Mouse (Mus musculus): ENCODE data around the gene Slc16a7. TPM values are rescaled to one million over a fixed set of nuclear protein-coding genes. Genes with fewer than 3 reads are reported as not detected.

Slc16a7 gene
- polyA plus RNA-seq, 1 experiment from 2014 or later = 10.1 TPM

GRCm38 (mm10) chr10:125265901-125266300 is 123.4 kb downstream of the Slc16a7 start:
- no peak overlapping the region for H3K4me3 ChIP-seq (replicated peaks; ENCODE audit: low read length)
- WGBS = 45% methylated on average over 9 of the region's 9 CpGs
- no peaks in the 10 kb centered on the region for H3K27me3 ChIP-seq (ENCODE audit: control insufficient read depth, insufficient read depth, low read length)
- H3K36me3 ChIP-seq (ENCODE audit: control insufficient read depth, insufficient read depth, low read length) = no peaks in the 10 kb centered on the region
- no peaks in the 10 kb centered on the region for H3K9me3 ChIP-seq (replicated peaks; ENCODE audit: control insufficient read depth, low read length)
- no peak overlapping the region for H3K27ac ChIP-seq (ENCODE audit: low read length)
- H3K4me2 ChIP-seq (ENCODE audit: low read depth, low read length) = no peak overlapping the region
- no peak for ATAC-seq (ENCODE audit: insufficient read depth, low FRiP score)
- H3K4me1 ChIP-seq (ENCODE audit: control insufficient read depth, insufficient read depth, low read length) = no peaks in the 10 kb centered on the region
- H3K9ac ChIP-seq (ENCODE audit: low read length) = no peak overlapping the region

DNA sequence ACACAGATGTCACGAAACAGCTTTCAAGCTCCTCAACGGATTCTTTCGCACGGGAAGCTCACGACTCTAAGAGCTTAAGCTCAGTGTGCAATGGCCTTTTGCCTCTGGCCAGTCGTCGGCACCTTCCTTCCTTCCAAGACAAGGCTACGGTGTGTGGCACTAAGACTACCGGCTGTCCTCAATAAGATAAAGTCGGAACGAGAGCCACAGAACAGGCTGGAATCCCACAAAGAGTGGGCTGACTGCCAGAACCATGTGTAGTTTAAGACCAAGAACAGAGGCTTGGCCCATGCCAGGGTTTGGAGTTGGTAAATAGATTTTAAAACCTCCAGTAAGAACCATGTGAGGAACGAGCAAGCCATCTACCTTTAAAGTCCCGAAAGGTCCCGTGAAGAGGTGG is 123.8 kb downstream of the Slc16a7 start:
- H3K9ac ChIP-seq (ENCODE audit: low read length) = no peak overlapping the region
- no peak for ATAC-seq (ENCODE audit: insufficient read depth, low FRiP score)
- H3K4me1 ChIP-seq (ENCODE audit: control insufficient read depth, insufficient read depth, low read length) = no peaks in the 10 kb centered on the region
- no peaks in the 10 kb centered on the region for H3K36me3 ChIP-seq (ENCODE audit: control insufficient read depth, insufficient read depth, low read length)
- no peak overlapping the region for H3K4me3 ChIP-seq (replicated peaks; ENCODE audit: low read length)
- WGBS = 79% methylated on average over 14 of the region's 14 CpGs
- no peak overlapping the region for H3K27ac ChIP-seq (ENCODE audit: low read length)
- no peaks in the 10 kb centered on the region for H3K27me3 ChIP-seq (ENCODE audit: control insufficient read depth, insufficient read depth, low read length)
- H3K4me2 ChIP-seq (ENCODE audit: low read depth, low read length) = no peak overlapping the region
- H3K9me3 ChIP-seq (replicated peaks; ENCODE audit: control insufficient read depth, low read length) = no peaks in the 10 kb centered on the region

- Histone ChIP-seq H3K9me3 (replicated peaks; ENCODE audit: control insufficient read depth, low read length) (no peaks in the 10 kb centered on the region), H3K4me2 (ENCODE audit: low read depth, low read length) (no peak overlapping the region), H3K36me3 (ENCODE audit: control insufficient read depth, insufficient read depth, low read length) (no peaks in the 10 kb centered on the region), H3K4me3 (replicated peaks; ENCODE audit: low read length) (no peak overlapping the region), H3K27ac (ENCODE audit: low read length) (no peak overlapping the region), H3K27me3 (ENCODE audit: control insufficient read depth, insufficient read depth, low read length) (no peaks in the 10 kb centered on the region), H3K9ac (ENCODE audit: low read length) (no peak overlapping the region), H3K4me1 (ENCODE audit: control insufficient read depth, insufficient read depth, low read length) (no peaks in the 10 kb centered on the region)
- ATAC-seq (ENCODE audit: insufficient read depth, low FRiP score) = no peak
- WGBS = 58% methylated on average over 4 of the region's 4 CpGs
Measured at GRCm38 (mm10) chr10:125264938-125265337, 124.3 kb downstream of the Slc16a7 start.

DNA sequence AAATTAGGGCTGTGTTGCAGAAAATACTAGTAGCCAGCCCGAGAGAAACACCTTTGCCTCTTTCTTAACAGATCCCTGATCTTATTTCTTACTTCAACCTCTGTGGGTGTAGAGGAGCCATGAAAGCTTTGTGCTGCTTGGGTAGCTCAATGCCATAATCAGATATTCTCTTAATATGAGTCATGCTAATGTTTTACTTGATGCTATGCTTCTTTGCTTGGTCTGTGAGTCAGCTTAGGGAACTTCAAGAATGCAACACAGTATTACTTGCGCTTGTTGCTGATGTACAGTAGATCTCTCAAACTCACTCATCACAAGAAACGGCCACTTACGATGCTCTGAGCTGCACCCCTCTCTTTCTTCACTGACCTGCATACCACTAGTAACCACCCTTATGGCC is 133.4 kb downstream of the Slc16a7 start:
- H3K36me3 ChIP-seq (ENCODE audit: control insufficient read depth, insufficient read depth, low read length) = no peaks in the 10 kb centered on the region
- H3K4me2 ChIP-seq (ENCODE audit: low read depth, low read length) = no peak overlapping the region
- H3K27ac ChIP-seq (ENCODE audit: low read length) = no peak overlapping the region
- WGBS = 85% methylated on average over 4 of the region's 4 CpGs
- H3K27me3 ChIP-seq (ENCODE audit: control insufficient read depth, insufficient read depth, low read length) = no peaks in the 10 kb centered on the region
- H3K4me3 ChIP-seq (replicated peaks; ENCODE audit: low read length) = no peak overlapping the region
- H3K9ac ChIP-seq (ENCODE audit: low read length) = no peak overlapping the region
- ATAC-seq (ENCODE audit: insufficient read depth, low FRiP score) = no peak
- no peaks in the 10 kb centered on the region for H3K9me3 ChIP-seq (replicated peaks; ENCODE audit: control insufficient read depth, low read length)
- H3K4me1 ChIP-seq (ENCODE audit: control insufficient read depth, insufficient read depth, low read length) = no peaks in the 10 kb centered on the region

DNA sequence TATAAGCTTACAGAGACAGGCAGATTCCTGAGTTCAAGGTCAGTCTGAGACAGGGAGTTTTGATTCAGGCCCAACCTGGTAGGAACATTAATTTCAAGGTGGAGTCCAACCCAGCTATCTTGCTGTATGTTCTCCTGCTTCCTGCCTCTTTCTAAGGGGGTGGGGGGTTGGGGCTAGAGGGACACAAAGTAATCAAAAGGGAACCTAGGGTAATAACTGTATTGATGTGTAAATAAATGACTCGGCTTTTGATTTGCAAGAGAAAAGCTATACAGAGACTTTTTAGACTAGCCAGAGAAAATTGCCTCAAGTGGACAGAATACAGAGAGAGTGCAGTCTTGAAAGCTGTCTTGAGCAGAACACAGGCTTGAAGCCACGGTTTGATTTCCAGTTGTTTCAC is 174.7 kb downstream of the Slc16a7 start:
- Histone ChIP-seq H3K36me3 (ENCODE audit: control insufficient read depth, insufficient read depth, low read length) (no peaks in the 10 kb centered on the region), H3K4me3 (replicated peaks; ENCODE audit: low read length) (no peak overlapping the region), H3K4me2 (ENCODE audit: low read depth, low read length) (no peak overlapping the region), H3K9ac (ENCODE audit: low read length) (no peak overlapping the region), H3K4me1 (ENCODE audit: control insufficient read depth, insufficient read depth, low read length) (no peaks in the 10 kb centered on the region), H3K9me3 (replicated peaks; ENCODE audit: control insufficient read depth, low read length) (no peaks in the 10 kb centered on the region), H3K27ac (ENCODE audit: low read length) (no peak overlapping the region), H3K27me3 (ENCODE audit: control insufficient read depth, insufficient read depth, low read length) (no peaks in the 10 kb centered on the region)
- WGBS = 54% methylated on average over 2 of the region's 2 CpGs
- ATAC-seq (ENCODE audit: insufficient read depth, low FRiP score) = no peak

GRCm38 (mm10) chr10:125213805-125214204 is 175.5 kb downstream of the Slc16a7 start:
- Histone ChIP-seq H3K4me3 (replicated peaks; ENCODE audit: low read length) (no peak overlapping the region), H3K9me3 (replicated peaks; ENCODE audit: control insufficient read depth, low read length) (no peaks in the 10 kb centered on the region), H3K27me3 (ENCODE audit: control insufficient read depth, insufficient read depth, low read length) (no peaks in the 10 kb centered on the region), H3K27ac (ENCODE audit: low read length) (no peak overlapping the region), H3K4me2 (ENCODE audit: low read depth, low read length) (no peak overlapping the region), H3K36me3 (ENCODE audit: control insufficient read depth, insufficient read depth, low read length) (no peaks in the 10 kb centered on the region), H3K4me1 (ENCODE audit: control insufficient read depth, insufficient read depth, low read length) (no peaks in the 10 kb centered on the region), H3K9ac (ENCODE audit: low read length) (no peak overlapping the region)
- 93% methylated on average over 3 of the region's 3 CpGs for WGBS
- no peak for ATAC-seq (ENCODE audit: insufficient read depth, low FRiP score)

GRCm38 (mm10) chr10:125187544-125187943 is 201.7 kb downstream of the Slc16a7 start:
- ATAC-seq (ENCODE audit: insufficient read depth, low FRiP score) = no peak
- Histone ChIP-seq H3K4me1 (ENCODE audit: control insufficient read depth, insufficient read depth, low read length) (no peaks in the 10 kb centered on the region), H3K27ac (ENCODE audit: low read length) (no peak overlapping the region), H3K9me3 (replicated peaks; ENCODE audit: control insufficient read depth, low read length) (no peaks in the 10 kb centered on the region), H3K4me3 (replicated peaks; ENCODE audit: low read length) (no peak overlapping the region), H3K36me3 (ENCODE audit: control insufficient read depth, insufficient read depth, low read length) (no peaks in the 10 kb centered on the region), H3K27me3 (ENCODE audit: control insufficient read depth, insufficient read depth, low read length) (no peaks in the 10 kb centered on the region), H3K4me2 (ENCODE audit: low read depth, low read length) (no peak overlapping the region), H3K9ac (ENCODE audit: low read length) (no peak overlapping the region)
- WGBS = 46% methylated on average over 5 of the region's 5 CpGs

DNA sequence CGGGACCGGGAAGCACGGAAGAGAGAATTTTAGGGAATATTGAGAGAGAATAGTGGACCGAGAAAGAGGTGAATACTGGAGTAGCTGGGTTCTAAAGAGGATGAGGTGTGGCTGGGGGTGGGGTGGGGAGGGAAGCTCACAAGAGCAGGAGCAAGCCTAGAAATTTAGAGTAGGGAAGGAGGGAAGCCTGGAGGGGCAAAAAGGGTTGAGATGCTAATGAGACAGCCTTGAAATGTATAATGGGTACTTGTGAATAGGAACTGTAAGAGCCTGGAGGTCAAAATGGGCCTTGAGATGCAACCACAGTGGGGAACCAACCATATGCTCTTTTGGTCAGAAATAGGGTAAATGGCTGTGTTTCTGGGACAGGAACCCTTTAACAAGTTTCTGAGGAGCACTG is 203.9 kb downstream of the Slc16a7 start:
- no peak overlapping the region for H3K4me3 ChIP-seq (replicated peaks; ENCODE audit: low read length)
- no peaks in the 10 kb centered on the region for H3K36me3 ChIP-seq (ENCODE audit: control insufficient read depth, insufficient read depth, low read length)
- WGBS = 91% methylated on average over 4 of the region's 4 CpGs
- H3K9ac ChIP-seq (ENCODE audit: low read length) = no peak overlapping the region
- no peaks in the 10 kb centered on the region for H3K9me3 ChIP-seq (replicated peaks; ENCODE audit: control insufficient read depth, low read length)
- H3K4me1 ChIP-seq (ENCODE audit: control insufficient read depth, insufficient read depth, low read length) = no peaks in the 10 kb centered on the region
- ATAC-seq (ENCODE audit: insufficient read depth, low FRiP score) = no peak
- no peak overlapping the region for H3K4me2 ChIP-seq (ENCODE audit: low read depth, low read length)
- no peak overlapping the region for H3K27ac ChIP-seq (ENCODE audit: low read length)
- no peaks in the 10 kb centered on the region for H3K27me3 ChIP-seq (ENCODE audit: control insufficient read depth, insufficient read depth, low read length)

DNA sequence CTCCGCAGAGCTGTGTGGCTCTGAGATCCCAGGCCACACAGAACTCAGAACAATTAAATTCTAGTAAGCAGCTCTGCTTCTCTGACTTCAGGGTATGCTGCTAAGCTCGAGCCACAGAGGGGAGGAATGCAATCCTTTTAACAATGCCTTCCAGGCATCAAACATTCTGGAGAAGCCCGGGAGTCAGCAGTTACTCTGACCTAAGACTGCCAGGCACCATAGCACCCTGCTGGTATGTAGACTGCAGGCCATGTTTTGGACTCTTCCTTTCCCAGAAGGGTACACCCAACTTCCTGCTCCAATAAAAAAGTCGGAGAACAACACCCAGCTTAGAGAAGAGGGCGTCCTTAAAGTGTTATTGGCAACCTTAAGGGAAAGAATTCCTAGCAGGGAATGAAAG is 205.1 kb downstream of the Slc16a7 start:
- no peaks in the 10 kb centered on the region for H3K27me3 ChIP-seq (ENCODE audit: control insufficient read depth, insufficient read depth, low read length)
- H3K27ac ChIP-seq (ENCODE audit: low read length) = no peak overlapping the region
- H3K36me3 ChIP-seq (ENCODE audit: control insufficient read depth, insufficient read depth, low read length) = no peaks in the 10 kb centered on the region
- H3K9me3 ChIP-seq (replicated peaks; ENCODE audit: control insufficient read depth, low read length) = no peaks in the 10 kb centered on the region
- 61% methylated on average over 5 of the region's 5 CpGs for WGBS
- no peak overlapping the region for H3K4me3 ChIP-seq (replicated peaks; ENCODE audit: low read length)
- H3K4me1 ChIP-seq (ENCODE audit: control insufficient read depth, insufficient read depth, low read length) = no peaks in the 10 kb centered on the region
- H3K4me2 ChIP-seq (ENCODE audit: low read depth, low read length) = no peak overlapping the region
- ATAC-seq (ENCODE audit: insufficient read depth, low FRiP score) = no peak
- no peak overlapping the region for H3K9ac ChIP-seq (ENCODE audit: low read length)

DNA sequence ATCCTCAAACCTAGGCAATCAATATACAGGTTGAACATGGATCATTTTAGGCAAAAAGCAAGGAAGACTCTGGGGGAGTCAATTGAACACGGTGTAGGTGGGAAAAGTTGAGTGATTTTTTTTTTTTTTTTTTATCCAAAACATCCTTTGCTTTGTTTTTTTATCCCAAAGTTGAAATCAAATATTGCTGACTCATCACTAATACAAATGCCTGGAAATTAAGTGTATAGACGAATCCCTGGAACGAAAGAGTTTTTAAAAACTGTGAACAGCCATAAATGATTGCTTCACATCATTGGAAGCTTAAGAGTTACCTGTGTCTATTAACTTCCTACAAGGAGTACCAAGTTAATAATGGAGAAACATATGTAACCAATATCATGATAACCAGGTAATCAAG is 206.7 kb downstream of the Slc16a7 start:
- no peaks in the 10 kb centered on the region for H3K9me3 ChIP-seq (replicated peaks; ENCODE audit: control insufficient read depth, low read length)
- no peaks in the 10 kb centered on the region for H3K27me3 ChIP-seq (ENCODE audit: control insufficient read depth, insufficient read depth, low read length)
- no peaks in the 10 kb centered on the region for H3K36me3 ChIP-seq (ENCODE audit: control insufficient read depth, insufficient read depth, low read length)
- no peak overlapping the region for H3K4me3 ChIP-seq (replicated peaks; ENCODE audit: low read length)
- 83% methylated on average over 3 of the region's 3 CpGs for WGBS
- no peak overlapping the region for H3K27ac ChIP-seq (ENCODE audit: low read length)
- H3K9ac ChIP-seq (ENCODE audit: low read length) = no peak overlapping the region
- no peak for ATAC-seq (ENCODE audit: insufficient read depth, low FRiP score)
- H3K4me1 ChIP-seq (ENCODE audit: control insufficient read depth, insufficient read depth, low read length) = no peaks in the 10 kb centered on the region
- no peak overlapping the region for H3K4me2 ChIP-seq (ENCODE audit: low read depth, low read length)
